Mouse (Mus musculus): ENCODE results near the gene Pawr.
A peak's percentile ranks its signal among the peaks of the same experiment; 100 is the strongest.
"Not testable (repeated sequence)": the region's sequence is repeated elsewhere in the genome, so short reads cannot be mapped to it uniquely, and the experiment has no call there.

Pawr gene

GRCm38 (mm10) chr10:108435616-108436015 lies 103.7 kb downstream of the Pawr start:
- no peak for DNase-seq (ENCODE audit: low spot score in 2 of 2)

GRCm38 (mm10) chr10:108436365-108436764 lies 104.4 kb downstream of the Pawr start:
- DNase-seq (ENCODE audit: low spot score in 2 of 2) = no peak

- DNase-seq (ENCODE audit: low spot score in 2 of 2) = not testable (repeated sequence)
Observed at GRCm38 (mm10) chr10:108440251-108440650, 108.3 kb downstream of the Pawr start.

- DNase-seq (ENCODE audit: low spot score in 2 of 2) = no peak
Observed at GRCm38 (mm10) chr10:108443931-108444876, 112.3 kb downstream of the Pawr start.

GRCm38 (mm10) chr10:108445123-108445522 lies 113.2 kb downstream of the Pawr start:
- no peak for DNase-seq (ENCODE audit: low spot score in 2 of 2)

GRCm38 (mm10) chr10:108445606-108446005 lies 113.7 kb downstream of the Pawr start:
- no peak for DNase-seq (ENCODE audit: low spot score in 2 of 2)

- DNase-seq (ENCODE audit: low spot score in 2 of 2) = no peak
Observed at GRCm38 (mm10) chr10:108446041-108446931, 114.4 kb downstream of the Pawr start.

GRCm38 (mm10) chr10:108447211-108447610 lies 115.3 kb downstream of the Pawr start:
- DNase-seq (ENCODE audit: low spot score in 2 of 2) = no peak

GRCm38 (mm10) chr10:108448421-108448820 lies 116.5 kb downstream of the Pawr start:
- no peak for DNase-seq (ENCODE audit: low spot score in 2 of 2)

GRCm38 (mm10) chr10:108450401-108450800 lies 118.5 kb downstream of the Pawr start:
- DNase-seq (ENCODE audit: low spot score in 2 of 2) = no peak

GRCm38 (mm10) chr10:108451516-108451915 lies 119.6 kb downstream of the Pawr start:
- DNase-seq (ENCODE audit: low spot score in 2 of 2) = no peak

GRCm38 (mm10) chr10:108452421-108452820 lies 120.5 kb downstream of the Pawr start:
- no peak for DNase-seq (ENCODE audit: low spot score in 2 of 2)

- peak; percentile 7 to 25 for DNase-seq (ENCODE audit: low spot score in 2 of 2)
Observed at GRCm38 (mm10) chr10:108453561-108453960, 121.6 kb downstream of the Pawr start.

- DNase-seq (ENCODE audit: low spot score in 2 of 2) = no peak
Observed at GRCm38 (mm10) chr10:108454691-108455117, 122.8 kb downstream of the Pawr start.

GRCm38 (mm10) chr10:108455204-108455603 lies 123.3 kb downstream of the Pawr start:
- no peak for DNase-seq (ENCODE audit: low spot score in 2 of 2)

- no peak for DNase-seq (ENCODE audit: low spot score in 2 of 2)
Observed at GRCm38 (mm10) chr10:108455883-108456282, 124.0 kb downstream of the Pawr start.

- no peak for DNase-seq (ENCODE audit: low spot score in 2 of 2)
Observed at GRCm38 (mm10) chr10:108457054-108457453, 125.1 kb downstream of the Pawr start.

- no peak for DNase-seq (ENCODE audit: low spot score in 2 of 2)
Observed at GRCm38 (mm10) chr10:108461862-108462261, 129.9 kb downstream of the Pawr start.

Measured in spleen, postnatal 36 days (tissue).